33 mouse cellular contexts compared by ENCODE assay signal in the genomic region with DNA sequence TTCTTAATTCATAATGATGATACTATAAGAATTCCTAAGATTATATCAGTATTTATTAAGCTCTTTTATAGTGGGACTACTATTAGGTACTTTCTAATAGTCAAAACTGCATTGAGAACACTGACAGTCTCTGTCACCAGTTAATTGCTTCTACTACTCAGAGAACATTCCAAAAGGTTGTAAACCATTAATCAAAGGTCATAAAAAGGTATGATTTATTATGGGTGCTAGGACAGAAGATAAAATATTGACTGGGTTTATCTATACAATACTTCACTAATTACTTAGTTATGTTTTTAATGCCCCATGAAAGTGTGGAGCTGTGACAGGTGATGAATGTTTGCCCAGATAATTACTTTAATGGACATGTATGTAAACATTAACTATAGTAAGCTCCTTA.
"Had no signal": no experiment of that assay in that cellular context is flagged by ENCODE, and none has a peak within 500 bp of the region (broad histone marks: within the 10 kb centered on the region; RNA-seq: fewer than 3 reads in every experiment).

No protein-coding gene starts in this region.

- H3K36me3 ChIP-seq: limb, embryonic 10.5 days; limb, embryonic 12.5 days; limb, embryonic 13.5 days; limb, embryonic 15.5 days; liver, embryonic 12.5 days; liver, embryonic 13.5 days; liver, embryonic 15.5 days; lung, embryonic 15.5 days; midbrain, embryonic 10.5 days; midbrain, embryonic 12.5 days; midbrain, embryonic 13.5 days; midbrain, embryonic 15.5 days; neural tube, embryonic 12.5 days; neural tube, embryonic 13.5 days had no signal

- H3K9me3 ChIP-seq: limb, embryonic 10.5 days; limb, embryonic 12.5 days; limb, embryonic 13.5 days; limb, embryonic 15.5 days; liver, embryonic 12.5 days; liver, embryonic 13.5 days; liver, embryonic 15.5 days; lung, embryonic 15.5 days; megakaryocyte, embryonic 14.5 days; midbrain, embryonic 10.5 days; midbrain, embryonic 12.5 days; midbrain, embryonic 13.5 days; midbrain, embryonic 15.5 days; neural tube, embryonic 12.5 days; neural tube, embryonic 13.5 days had no signal

- H3K9ac ChIP-seq: limb, embryonic 12.5 days; limb, embryonic 13.5 days; limb, embryonic 15.5 days; liver, embryonic 12.5 days; liver, embryonic 13.5 days; liver, embryonic 14.5 days; liver, embryonic 15.5 days; liver, postnatal 0 days; lung, embryonic 14.5 days; lung, embryonic 15.5 days; midbrain, embryonic 12.5 days; midbrain, embryonic 13.5 days; midbrain, embryonic 15.5 days; neural tube, embryonic 12.5 days; neural tube, embryonic 13.5 days had no signal

- H3K27me3 ChIP-seq: limb, embryonic 12.5 days; limb, embryonic 13.5 days; limb, embryonic 15.5 days; liver, embryonic 12.5 days; liver, embryonic 13.5 days; liver, embryonic 15.5 days; lung, embryonic 15.5 days; megakaryocyte, embryonic 14.5 days; midbrain, embryonic 12.5 days; midbrain, embryonic 13.5 days; midbrain, embryonic 15.5 days; neural tube, embryonic 12.5 days; neural tube, embryonic 13.5 days had no signal

- H3K27ac ChIP-seq: limb, embryonic 10.5 days; limb, embryonic 12.5 days; limb, embryonic 13.5 days; limb, embryonic 15.5 days; liver, embryonic 12.5 days; liver, embryonic 13.5 days; liver, embryonic 14.5 days; liver, embryonic 15.5 days; lung, embryonic 15.5 days; macrophage; midbrain, embryonic 10.5 days; midbrain, embryonic 12.5 days; midbrain, embryonic 13.5 days; midbrain, embryonic 15.5 days; neural tube, embryonic 12.5 days; neural tube, embryonic 13.5 days had no signal

- ATAC-seq: liver, embryonic 12.5 days; liver, postnatal 0 days; lung, postnatal 0 days; midbrain, embryonic 13.5 days; midbrain, embryonic 15.5 days; midbrain, embryonic 16.5 days had no signal

- H3K4me3 ChIP-seq: limb, embryonic 10.5 days; limb, embryonic 12.5 days; limb, embryonic 13.5 days; limb, embryonic 15.5 days; liver, embryonic 12.5 days; liver, embryonic 13.5 days; liver, embryonic 15.5 days; lung, embryonic 15.5 days; megakaryocyte, embryonic 14.5 days; midbrain, embryonic 10.5 days; midbrain, embryonic 12.5 days; midbrain, embryonic 13.5 days; midbrain, embryonic 15.5 days; myocyte; neural tube, embryonic 12.5 days; neural tube, embryonic 13.5 days had no signal

- H3K4me1 ChIP-seq: limb, embryonic 10.5 days; limb, embryonic 12.5 days; limb, embryonic 13.5 days; limb, embryonic 15.5 days; liver, embryonic 12.5 days; liver, embryonic 13.5 days; liver, embryonic 15.5 days; lung, embryonic 15.5 days; megakaryocyte, embryonic 14.5 days; midbrain, embryonic 10.5 days; midbrain, embryonic 12.5 days; midbrain, embryonic 13.5 days; midbrain, embryonic 15.5 days; neural tube, embryonic 12.5 days; neural tube, embryonic 13.5 days had no signal

- DNase-seq: left cerebral cortex, postnatal 4 days; liver; liver, embryonic 13.5 days; liver, postnatal 0 days; lung, adult 18-20 months; lung, adult 2 months; lung, embryonic 14.5 days; lung, postnatal 10 days; lung, postnatal 14 days; lung, postnatal 36 days; lung, postnatal 4 days; midbrain, embryonic 14.5 days had no signal

- H3K4me2 ChIP-seq: limb, embryonic 12.5 days; limb, embryonic 13.5 days; limb, embryonic 15.5 days; liver, embryonic 11.5 days; liver, embryonic 12.5 days; liver, embryonic 13.5 days; liver, embryonic 15.5 days; lung, embryonic 14.5 days; lung, embryonic 15.5 days; midbrain, embryonic 11.5 days; midbrain, embryonic 12.5 days; midbrain, embryonic 13.5 days; midbrain, embryonic 15.5 days; neural tube, embryonic 12.5 days; neural tube, embryonic 13.5 days had no signal
